Mouse (Mus musculus): Measurements from ENCODE around the gene Gm10840. TPM values are rescaled to one million over a fixed set of nuclear protein-coding genes. Genes with fewer than 3 reads are reported as not detected.

The Gm10840 gene
- polyA plus RNA-seq, 1 experiment from 2014 or later = not detected

DNA sequence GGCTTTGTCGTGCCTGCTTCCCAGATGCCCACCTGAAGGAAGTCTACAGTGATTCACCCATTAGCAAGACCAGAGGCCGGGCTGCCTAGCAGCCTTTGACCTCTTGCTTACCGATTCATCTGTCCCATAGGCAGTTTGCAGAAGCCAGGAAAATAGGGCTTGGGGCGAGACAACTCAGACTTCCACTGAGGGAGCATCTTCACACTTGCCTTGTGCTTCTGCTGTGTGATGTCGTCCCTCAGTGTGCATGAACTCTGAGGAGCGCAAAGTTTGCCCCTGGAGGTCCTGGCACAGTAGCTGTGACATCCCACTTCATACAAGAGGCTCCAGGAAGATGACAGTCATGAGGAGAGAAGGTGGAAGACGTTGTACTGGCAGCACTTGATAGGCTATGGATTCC lies 3.5 kb upstream of the Gm10840 start:
- no peak for DNase-seq (ENCODE audit: low spot score)
- Histone ChIP-seq H3K36me3 (replicated peaks; ENCODE audit: control insufficient read depth, insufficient read depth, low read depth, low read length) (peaks cover 16% of the 10 kb centered on the region), H3K9me3 (replicated peaks; ENCODE audit: control insufficient read depth, low read length) (no peaks in the 10 kb centered on the region), H3K4me3 (ENCODE audit: low read depth, low read length) (no peak overlapping the region), H3K4me2 (ENCODE audit: low read depth, low read length) (no peak overlapping the region), H3K27ac (replicated peaks; ENCODE audit: low read depth, low read length) (no peak overlapping the region), H3K27me3 (ENCODE audit: control insufficient read depth, insufficient read depth, low read length) (no peaks in the 10 kb centered on the region), H3K4me1 (ENCODE audit: control insufficient read depth, insufficient read depth, low read length) (peaks cover 19% of the 10 kb centered on the region), H3K9ac (replicated peaks; ENCODE audit: low read length) (no peak overlapping the region)
- WGBS = 91% methylated on average over 7 of the region's 7 CpGs
- no peak for ATAC-seq (replicated peaks; ENCODE audit: insufficient number of reproducible peaks, low FRiP score, low TSS enrichment, low read depth)

DNA sequence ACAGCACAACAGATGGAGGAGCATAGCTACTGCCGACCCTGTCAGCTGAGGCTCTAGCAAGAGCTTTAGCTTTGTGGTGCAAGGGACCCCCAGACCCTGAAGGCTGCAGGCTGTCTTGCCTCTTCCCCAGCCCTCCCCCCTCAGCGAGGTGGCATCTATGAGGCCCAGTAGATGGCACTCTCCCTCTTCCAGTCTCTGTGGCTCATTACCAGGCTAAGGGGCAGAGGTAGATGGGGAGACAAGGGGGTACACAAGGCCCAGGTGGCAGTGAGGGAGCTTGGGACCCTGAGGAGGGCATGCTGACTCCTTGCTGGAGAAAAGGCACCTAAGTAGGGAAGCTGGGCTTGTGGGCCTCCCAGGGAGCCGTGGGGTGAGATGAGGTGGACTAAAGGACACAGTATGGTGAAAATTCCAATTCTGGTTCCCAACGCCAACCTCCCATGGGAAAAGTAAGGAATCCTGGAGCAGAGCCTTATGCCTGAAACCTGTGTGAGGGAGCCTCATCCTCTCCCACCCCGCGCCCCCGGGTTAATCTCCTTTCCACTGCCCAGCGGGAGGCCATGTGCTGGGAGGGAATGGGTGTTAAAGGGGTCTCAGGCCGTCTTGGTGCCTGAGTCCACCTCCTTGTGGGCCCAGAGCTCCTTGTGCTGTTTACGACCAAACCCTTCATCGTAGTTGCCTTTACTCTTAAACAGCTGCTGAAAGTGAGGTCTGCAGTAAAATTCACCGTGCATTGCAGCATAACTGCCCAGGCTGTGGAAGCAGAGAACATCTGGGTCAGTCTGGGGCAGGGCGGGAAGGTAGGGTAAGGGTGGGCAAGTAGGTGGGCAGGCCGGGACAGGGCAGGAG lies 2.3 kb upstream of the Gm10840 start:
- H3K36me3 ChIP-seq (replicated peaks; ENCODE audit: control insufficient read depth, insufficient read depth, low read depth, low read length) = peaks cover 18% of the 10 kb centered on the region
- H3K27ac ChIP-seq (replicated peaks; ENCODE audit: low read depth, low read length) = peak overlapping the region; percentile 99
- H3K4me1 ChIP-seq (ENCODE audit: control insufficient read depth, insufficient read depth, low read length) = peaks cover 19% of the 10 kb centered on the region
- no peak for ATAC-seq (replicated peaks; ENCODE audit: insufficient number of reproducible peaks, low FRiP score, low TSS enrichment, low read depth)
- peak overlapping the region; percentile 96 for H3K4me2 ChIP-seq (ENCODE audit: low read depth, low read length)
- DNase-seq (ENCODE audit: low spot score) = no peak
- peak overlapping the region; percentile 83 for H3K4me3 ChIP-seq (ENCODE audit: low read depth, low read length)
- WGBS = 57% methylated on average over 14 of the region's 14 CpGs
- no peaks in the 10 kb centered on the region for H3K27me3 ChIP-seq (ENCODE audit: control insufficient read depth, insufficient read depth, low read length)
- H3K9me3 ChIP-seq (replicated peaks; ENCODE audit: control insufficient read depth, low read length) = no peaks in the 10 kb centered on the region
- peak overlapping the region; percentile 96 for H3K9ac ChIP-seq (replicated peaks; ENCODE audit: low read length)

DNA sequence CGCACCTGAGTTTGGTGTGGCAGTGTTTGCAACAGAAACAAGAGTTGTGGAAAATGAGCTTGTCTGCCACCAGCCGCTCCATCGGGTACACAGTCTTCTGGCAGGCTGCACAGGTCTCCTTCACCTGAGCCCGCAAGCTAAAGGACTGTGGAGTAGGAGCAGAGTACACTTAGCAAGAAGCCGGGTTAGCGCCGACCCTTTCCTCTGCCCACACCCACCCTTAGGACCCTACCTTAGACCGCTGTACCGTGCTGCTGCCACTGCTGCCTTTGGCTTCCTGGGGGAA lies 1.8 kb upstream of the Gm10840 start:
- peaks cover 19% of the 10 kb centered on the region for H3K4me1 ChIP-seq (ENCODE audit: control insufficient read depth, insufficient read depth, low read length)
- ATAC-seq (replicated peaks; ENCODE audit: insufficient number of reproducible peaks, low FRiP score, low TSS enrichment, low read depth) = peak; percentile 27; the same call in 1 of the 2 replicates
- H3K36me3 ChIP-seq (replicated peaks; ENCODE audit: control insufficient read depth, insufficient read depth, low read depth, low read length) = peaks cover 18% of the 10 kb centered on the region
- H3K9ac ChIP-seq (replicated peaks; ENCODE audit: low read length) = peak overlapping the region; percentile 96
- 41% methylated on average over 9 of the region's 9 CpGs for WGBS
- no peaks in the 10 kb centered on the region for H3K9me3 ChIP-seq (replicated peaks; ENCODE audit: control insufficient read depth, low read length)
- peak overlapping the region; percentile 99 for H3K27ac ChIP-seq (replicated peaks; ENCODE audit: low read depth, low read length)
- H3K4me3 ChIP-seq (ENCODE audit: low read depth, low read length) = peak overlapping the region; percentile 83
- no peaks in the 10 kb centered on the region for H3K27me3 ChIP-seq (ENCODE audit: control insufficient read depth, insufficient read depth, low read length)
- peak overlapping the region; percentile 96 for H3K4me2 ChIP-seq (ENCODE audit: low read depth, low read length)
- no peak for DNase-seq (ENCODE audit: low spot score)

DNA sequence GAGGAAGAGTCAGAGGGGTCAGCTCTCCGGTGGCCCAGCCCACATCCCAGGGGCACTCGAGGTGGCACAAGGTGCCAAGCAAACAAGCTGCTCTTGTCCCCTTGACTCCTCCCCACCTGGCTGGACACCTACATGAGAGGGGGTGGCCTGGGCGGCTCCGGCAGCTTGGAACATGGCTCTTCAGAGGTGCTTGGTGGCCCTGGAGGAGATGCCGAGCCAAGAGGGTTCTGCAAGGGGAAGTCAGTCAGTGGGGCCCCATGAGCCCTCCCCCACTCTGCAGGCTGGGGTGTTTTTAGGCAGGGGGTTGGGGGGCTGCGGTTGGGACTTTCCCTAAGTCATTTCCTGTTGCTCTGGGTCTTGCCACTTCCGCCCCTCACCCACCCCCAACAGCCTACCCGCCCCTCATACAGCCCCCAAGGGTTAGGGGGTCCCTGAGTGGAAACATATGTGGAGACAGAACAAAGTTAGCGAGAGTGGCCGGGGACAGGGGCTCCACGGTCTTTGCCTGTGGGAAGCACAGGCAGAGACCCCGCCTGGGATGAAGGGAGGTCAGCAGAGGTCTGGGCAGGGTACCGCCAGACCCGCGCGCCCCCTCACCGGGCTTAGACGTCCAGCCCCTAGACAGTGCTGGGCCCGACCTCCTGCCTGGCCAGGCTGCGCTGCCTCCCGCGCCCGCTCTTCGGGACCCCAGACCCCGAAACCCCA lies 1.3 kb upstream of the Gm10840 start:
- peak overlapping the region; percentile 96 for H3K4me2 ChIP-seq (ENCODE audit: low read depth, low read length)
- H3K27me3 ChIP-seq (ENCODE audit: control insufficient read depth, insufficient read depth, low read length) = no peaks in the 10 kb centered on the region
- no peaks in the 10 kb centered on the region for H3K9me3 ChIP-seq (replicated peaks; ENCODE audit: control insufficient read depth, low read length)
- under 1% methylated on average over 25 of the region's 25 CpGs for WGBS
- peaks cover 18% of the 10 kb centered on the region for H3K36me3 ChIP-seq (replicated peaks; ENCODE audit: control insufficient read depth, insufficient read depth, low read depth, low read length)
- H3K27ac ChIP-seq (replicated peaks; ENCODE audit: low read depth, low read length) = peak overlapping the region; percentile 99
- peak overlapping the region; percentile 83 for H3K4me3 ChIP-seq (ENCODE audit: low read depth, low read length)
- H3K9ac ChIP-seq (replicated peaks; ENCODE audit: low read length) = peak overlapping the region; percentile 96
- ATAC-seq (replicated peaks; ENCODE audit: insufficient number of reproducible peaks, low FRiP score, low TSS enrichment, low read depth) (peak; percentile 68), DNase-seq (ENCODE audit: low spot score) (peak; percentile 84)
- peaks cover 19% of the 10 kb centered on the region for H3K4me1 ChIP-seq (ENCODE audit: control insufficient read depth, insufficient read depth, low read length)

- peak overlapping the region; percentile 99 for H3K27ac ChIP-seq (replicated peaks; ENCODE audit: low read depth, low read length)
- peak overlapping the region; percentile 83 for H3K4me3 ChIP-seq (ENCODE audit: low read depth, low read length)
- no peaks in the 10 kb centered on the region for H3K27me3 ChIP-seq (ENCODE audit: control insufficient read depth, insufficient read depth, low read length)
- H3K9ac ChIP-seq (replicated peaks; ENCODE audit: low read length) = peak overlapping the region; percentile 96
- DNase-seq (ENCODE audit: low spot score) (peak; percentile 84), ATAC-seq (replicated peaks; ENCODE audit: insufficient number of reproducible peaks, low FRiP score, low TSS enrichment, low read depth) (peak; percentile 53)
- H3K4me2 ChIP-seq (ENCODE audit: low read depth, low read length) = peak overlapping the region; percentile 96
- peaks cover 19% of the 10 kb centered on the region for H3K4me1 ChIP-seq (ENCODE audit: control insufficient read depth, insufficient read depth, low read length)
- peaks cover 18% of the 10 kb centered on the region for H3K36me3 ChIP-seq (replicated peaks; ENCODE audit: control insufficient read depth, insufficient read depth, low read depth, low read length)
- under 1% methylated on average over 65 of the region's 106 CpGs for WGBS
- no peaks in the 10 kb centered on the region for H3K9me3 ChIP-seq (replicated peaks; ENCODE audit: control insufficient read depth, low read length)
Observed at GRCm38 (mm10) chr11:106159921-106160840, 469 bp upstream of the Gm10840 start.

DNA sequence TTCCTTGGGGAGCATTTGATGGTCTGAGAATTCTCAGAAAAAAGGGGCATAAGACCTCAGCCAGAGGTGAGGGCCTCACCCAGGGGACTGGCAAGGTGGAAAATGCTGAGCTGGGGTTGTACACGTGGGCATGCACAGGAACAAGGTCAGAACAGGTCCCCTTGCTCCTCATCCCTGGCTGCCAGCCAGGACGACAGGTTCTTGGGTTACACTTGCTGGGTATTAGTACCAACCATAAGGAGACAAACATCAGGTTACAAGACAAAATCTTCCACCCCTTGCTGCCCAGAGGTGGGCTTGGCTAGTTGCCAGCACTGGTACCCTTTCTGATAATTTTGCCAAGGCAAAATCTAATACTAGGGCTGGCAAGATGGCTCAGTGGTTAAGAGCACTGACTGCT lies 1.6 kb downstream of the Gm10840 start:
- ATAC-seq (replicated peaks; ENCODE audit: insufficient number of reproducible peaks, low FRiP score, low TSS enrichment, low read depth) = no peak
- no peak overlapping the region for H3K4me2 ChIP-seq (ENCODE audit: low read depth, low read length)
- DNase-seq (ENCODE audit: low spot score) = no peak
- peaks cover 19% of the 10 kb centered on the region for H3K4me1 ChIP-seq (ENCODE audit: control insufficient read depth, insufficient read depth, low read length)
- no peak overlapping the region for H3K9ac ChIP-seq (replicated peaks; ENCODE audit: low read length)
- H3K9me3 ChIP-seq (replicated peaks; ENCODE audit: control insufficient read depth, low read length) = no peaks in the 10 kb centered on the region
- H3K36me3 ChIP-seq (replicated peaks; ENCODE audit: control insufficient read depth, insufficient read depth, low read depth, low read length) = peaks cover 14% of the 10 kb centered on the region
- no peak overlapping the region for H3K27ac ChIP-seq (replicated peaks; ENCODE audit: low read depth, low read length)
- no peak overlapping the region for H3K4me3 ChIP-seq (ENCODE audit: low read depth, low read length)
- no peaks in the 10 kb centered on the region for H3K27me3 ChIP-seq (ENCODE audit: control insufficient read depth, insufficient read depth, low read length)
- WGBS = 84% methylated on average over 2 of the region's 2 CpGs

- H3K9me3 ChIP-seq (replicated peaks; ENCODE audit: control insufficient read depth, low read length) = no peaks in the 10 kb centered on the region
- H3K4me1 ChIP-seq (ENCODE audit: control insufficient read depth, insufficient read depth, low read length) = peaks cover 14% of the 10 kb centered on the region
- no peak for DNase-seq (ENCODE audit: low spot score)
- H3K36me3 ChIP-seq (replicated peaks; ENCODE audit: control insufficient read depth, insufficient read depth, low read depth, low read length) = peaks cover 3% of the 10 kb centered on the region; the same call in 1 of the 2 replicates
- H3K4me3 ChIP-seq (ENCODE audit: low read depth, low read length) = no peak overlapping the region
- H3K4me2 ChIP-seq (ENCODE audit: low read depth, low read length) = no peak overlapping the region
- WGBS = 78% methylated on average over 4 of the region's 4 CpGs
- no peak for ATAC-seq (replicated peaks; ENCODE audit: insufficient number of reproducible peaks, low FRiP score, low TSS enrichment, low read depth)
- H3K9ac ChIP-seq (replicated peaks; ENCODE audit: low read length) = no peak overlapping the region
- H3K27ac ChIP-seq (replicated peaks; ENCODE audit: low read depth, low read length) = no peak overlapping the region
- no peaks in the 10 kb centered on the region for H3K27me3 ChIP-seq (ENCODE audit: control insufficient read depth, insufficient read depth, low read length)
Observed at GRCm38 (mm10) chr11:106163546-106163945, 2.9 kb downstream of the Gm10840 start.
